ENCODE assay signal across 13 mouse cellular contexts in the genomic region with DNA sequence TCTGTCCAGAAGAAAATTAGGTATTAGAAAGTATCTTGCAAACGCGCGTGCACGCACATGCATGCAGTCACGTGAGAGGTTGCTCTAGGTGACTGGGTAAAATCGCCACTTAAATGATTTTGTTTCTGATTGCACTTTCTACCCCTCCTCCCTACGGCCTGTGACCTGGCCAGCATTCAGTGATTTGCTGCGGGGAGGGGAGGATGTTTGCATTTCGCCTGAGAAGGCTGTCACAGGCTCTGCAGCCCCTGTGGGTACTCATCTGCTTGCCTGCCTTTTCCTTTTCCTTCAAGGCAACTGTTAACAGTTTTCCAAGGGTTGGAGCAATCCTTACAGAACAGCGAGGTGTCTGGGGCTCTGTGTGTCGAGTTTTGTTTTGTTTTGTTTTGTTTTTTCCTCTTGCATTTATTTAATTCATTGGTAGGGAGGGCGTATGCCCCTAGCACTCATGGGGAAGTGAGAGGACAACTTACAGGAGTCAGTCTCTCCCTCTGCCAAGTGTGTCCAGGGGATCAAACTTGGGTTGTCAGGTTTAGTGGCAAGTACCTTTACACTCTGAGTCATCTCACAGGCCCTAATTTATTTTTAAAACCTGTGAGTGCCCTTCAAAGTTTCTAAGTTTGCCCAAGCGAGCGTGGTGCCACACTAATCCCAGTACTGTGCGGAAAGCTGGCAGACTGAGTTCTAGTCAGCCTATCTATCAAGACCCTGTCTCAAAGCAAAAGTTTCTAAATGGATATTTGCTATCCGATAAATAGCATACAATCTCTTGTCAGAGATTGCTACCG. TPM values are rescaled to one million over a fixed set of nuclear protein-coding genes. Genes with fewer than 3 reads are reported as not detected.
DNase-seq lines count a peak whose midpoint lies in the region; ATAC-seq and TF ChIP-seq lines count a peak whose summit lies in the region.
"Had no signal": no experiment of that assay in that cellular context is flagged by ENCODE, and none has a peak within 500 bp of the region (broad histone marks: within the 10 kb centered on the region; RNA-seq: fewer than 3 reads in every experiment).

No protein-coding gene starts in this region.

- TF ChIP-seq CTCF in heart, adult 2 months (IDR thresholded peaks at IDR 0.05) = no peak
- no peak for TF ChIP-seq CTCF in intestine, postnatal 0 days (IDR thresholded peaks at IDR 0.05; ENCODE audit: low read depth)

- intact Hi-C loops in heart, adult 2 months (cut with DNase I) = no loop called here
- intact Hi-C loops in left cerebral cortex, postnatal 10 days (cut with DNase I) = no loop called here

- no peak for TF ChIP-seq POLR2A in heart, adult 2 months (IDR thresholded peaks at IDR 0.05; ENCODE audit: insufficient read depth, low read depth, low read length)

- peaks cover 6% of the 10 kb centered on the region for H3K4me1 ChIP-seq in heart, adult 2 months (ENCODE audit: control insufficient read depth, insufficient read depth, low read length)
- no peaks in the 10 kb centered on the region for H3K4me1 ChIP-seq in liver, embryonic 13.5 days (replicated peaks)
- no peaks in the 10 kb centered on the region for H3K4me1 ChIP-seq in embryonic facial prominence, embryonic 11.5 days (ENCODE audit: control insufficient read depth, insufficient read depth, low read length)
- no peaks in the 10 kb centered on the region for H3K4me1 ChIP-seq in intestine, postnatal 0 days (replicated peaks; ENCODE audit: control insufficient read depth, insufficient read depth, low read length)

- no peak overlapping the region for H3K4me3 ChIP-seq in heart, adult 2 months
- H3K4me3 ChIP-seq in liver, embryonic 13.5 days (replicated peaks) = no peak overlapping the region
- no peak overlapping the region for H3K4me3 ChIP-seq in embryonic facial prominence, embryonic 11.5 days (ENCODE audit: low read depth, low read length)
- no peak overlapping the region for H3K4me3 ChIP-seq in intestine, postnatal 0 days (ENCODE audit: low read depth, low read length)
- H3K4me3 ChIP-seq: midbrain, embryonic 12.5 days had no signal

- H3K27me3 ChIP-seq in heart, adult 2 months (ENCODE audit: control insufficient read depth, insufficient read depth, low read length) = no peaks in the 10 kb centered on the region
- H3K27me3 ChIP-seq in liver, embryonic 13.5 days = no peaks in the 10 kb centered on the region
- H3K27me3 ChIP-seq in embryonic facial prominence, embryonic 11.5 days (ENCODE audit: control insufficient read depth, insufficient read depth, low read length) = no peaks in the 10 kb centered on the region
- H3K27me3 ChIP-seq in intestine, postnatal 0 days (replicated peaks; ENCODE audit: control insufficient read depth, insufficient read depth, low read length) = no peaks in the 10 kb centered on the region
- H3K27me3 ChIP-seq: midbrain, embryonic 12.5 days had no signal

- WGBS in heart, adult 2 months = 43% methylated on average over 17 of the region's 17 CpGs
- 44% methylated on average over 17 of the region's 17 CpGs for WGBS in liver, embryonic 13.5 days (ENCODE audit: insufficient replicate concordance)
- 34% methylated on average over 17 of the region's 17 CpGs for WGBS in embryonic facial prominence, embryonic 11.5 days
- WGBS in intestine, postnatal 0 days = 47% methylated on average over 17 of the region's 17 CpGs

- no peak for DNase-seq in heart, adult 2 months
- DNase-seq in heart, postnatal 4 days = no peak
- DNase-seq in liver, embryonic 13.5 days = no peak
- no peak for DNase-seq in liver
- no peak for DNase-seq in embryonic facial prominence, embryonic 11.5 days (ENCODE audit: low spot score)
- no peak for DNase-seq in left cerebral cortex, postnatal 10 days (ENCODE audit: extremely low spot score in 1 of 2, low spot score in 2 of 2)
- DNase-seq in Muller cell, postnatal 12 days (ENCODE audit: inconsistent ontology term) = no peak
- DNase-seq: cerebellum, adult 9-10 months; lung, adult 18-20 months; right cerebral cortex, adult 18-20 months; thymus, postnatal 25 days had no signal

- no peak for TF ChIP-seq EP300 in heart, adult 2 months (IDR thresholded peaks at IDR 0.05; ENCODE audit: insufficient read depth, low read depth, low read length)

- no peaks in the 10 kb centered on the region for H3K79me2 ChIP-seq in heart, adult 2 months (replicated peaks; ENCODE audit: control insufficient read depth, insufficient read depth, low read length)

- H3K9ac ChIP-seq in heart, adult 2 months (ENCODE audit: low read depth, low read length) = no peak overlapping the region
- no peak overlapping the region for H3K9ac ChIP-seq in liver, embryonic 13.5 days
- no peak overlapping the region for H3K9ac ChIP-seq in embryonic facial prominence, embryonic 11.5 days (replicated peaks; ENCODE audit: low read length)
- H3K9ac ChIP-seq in intestine, postnatal 0 days (ENCODE audit: low read depth, low read length) = no peak overlapping the region
- H3K9ac ChIP-seq: midbrain, embryonic 12.5 days had no signal

- no peaks in the 10 kb centered on the region for H3K9me3 ChIP-seq in liver, embryonic 13.5 days (replicated peaks)
- H3K9me3 ChIP-seq in embryonic facial prominence, embryonic 11.5 days (replicated peaks; ENCODE audit: control insufficient read depth, low read length) = no peaks in the 10 kb centered on the region
- H3K9me3 ChIP-seq in intestine, postnatal 0 days (ENCODE audit: control insufficient read depth) = no peaks in the 10 kb centered on the region
- H3K9me3 ChIP-seq: midbrain, embryonic 12.5 days had no signal

- 0 out of 2 replicates have a peak overlapping the region, but pooled peaks have one; percentile 6 for H3K4me2 ChIP-seq in liver, embryonic 13.5 days
- peak overlapping the region; percentile 8; the same call in 1 of the 2 replicates for H3K4me2 ChIP-seq in embryonic facial prominence, embryonic 11.5 days (ENCODE audit: low read depth, low read length)
- H3K4me2 ChIP-seq in intestine, postnatal 0 days (replicated peaks; ENCODE audit: low read depth) = peak overlapping the region; percentile 24; the same call in 1 of the 2 replicates
- H3K4me2 ChIP-seq: midbrain, embryonic 12.5 days had no signal

- ATAC-seq in liver, embryonic 13.5 days (ENCODE audit: low read depth) = no peak
- no peak for ATAC-seq in embryonic facial prominence, embryonic 11.5 days (replicated peaks; ENCODE audit: insufficient number of reproducible peaks, low FRiP score, low TSS enrichment, low read depth)
- no peak for ATAC-seq in intestine, postnatal 0 days

- H3K27ac ChIP-seq in heart, adult 2 months = peak overlapping the region; percentile 60
- H3K27ac ChIP-seq in liver, embryonic 13.5 days = no peak overlapping the region
- no peak overlapping the region for H3K27ac ChIP-seq in embryonic facial prominence, embryonic 11.5 days (replicated peaks; ENCODE audit: low read depth, low read length)
- H3K27ac ChIP-seq in intestine, postnatal 0 days (ENCODE audit: low read depth, low read length) = no peak overlapping the region
- H3K27ac ChIP-seq: midbrain, embryonic 12.5 days had no signal

- H3K36me3 ChIP-seq in heart, adult 2 months (ENCODE audit: control insufficient read depth, insufficient read depth, low read length) = peaks cover 3% of the 10 kb centered on the region; the same call in 1 of the 2 replicates
- no peaks in the 10 kb centered on the region for H3K36me3 ChIP-seq in liver, embryonic 13.5 days
- H3K36me3 ChIP-seq in embryonic facial prominence, embryonic 11.5 days (replicated peaks; ENCODE audit: control insufficient read depth, insufficient read depth, low read depth, low read length) = no peaks in the 10 kb centered on the region
- no peaks in the 10 kb centered on the region for H3K36me3 ChIP-seq in intestine, postnatal 0 days (ENCODE audit: control insufficient read depth, insufficient read depth)
- H3K36me3 ChIP-seq: midbrain, embryonic 12.5 days had no signal

RNA-seq across cellular contexts. Expression of a gene that starts 47.2 kb away (rescaled TPM):
- 10 to 100 TPM; 28.5 to 28.8 TPM for total RNA-seq in heart, adult 2 months (2021)
- polyA plus RNA-seq in heart, adult 2 months (2012; rRNA removed) = 33.4 and 34.1 TPM in 2 replicates
- total RNA-seq in heart, postnatal 4 days (2021) = 10 to 100 TPM; 40.3 to 45.0 TPM
- 16.1 and 16.8 TPM in 2 replicates for polyA plus RNA-seq in liver, embryonic 13.5 days (2015; fragmentation: Nextera tagmentation; extraction: Ambion mirVana)
- 71.5 and 72.9 TPM in 2 replicates for polyA plus RNA-seq in embryonic facial prominence, embryonic 11.5 days (2014; fragmentation: Nextera tagmentation; extraction: Ambion mirVana)
- 22.0 and 24.1 TPM in 2 replicates for polyA plus RNA-seq in intestine, postnatal 0 days (2015; fragmentation: Nextera tagmentation; extraction: Ambion mirVana)
- 10 to 100 TPM; 35.9 to 36.0 TPM for total RNA-seq in left cerebral cortex, postnatal 10 days (2021)
